Mouse (Mus musculus) limb, embryonic 10.5 days (tissue): ENCODE measurements around the gene Lrp8. TPM values are rescaled to one million over a fixed set of nuclear protein-coding genes. Genes with fewer than 3 reads are reported as not detected.
A peak's percentile ranks its signal among the peaks of the same experiment; 100 is the strongest.

Source experiments
- DNase-seq: peaks from one replicate; pipeline ENCODE4 v3.0.0-alpha.2; 2017; ENCODE audit warnings: low spot score
- H3K27ac ChIP-seq: fragments of 300-500 bp; sonication (generic); 2 replicates; pipeline ENCODE4 v1.5.1; 2016; ENCODE audit warnings: mild to moderate bottlenecking
- H3K27me3 ChIP-seq: fragments of 300-500 bp; sonication (generic); 2 replicates; pipeline ENCODE4 v1.6.1; 2016; ENCODE audit warnings: low read depth, mild to moderate bottlenecking; ENCODE audit not compliant: poor library complexity, severe bottlenecking
- H3K36me3 ChIP-seq: fragments of 300-500 bp; sonication (generic); 2 replicates; pipeline ENCODE4 v1.6.1; 2016; ENCODE audit warnings: mild to moderate bottlenecking, moderate library complexity
- H3K4me1 ChIP-seq: fragments of 300-500 bp; sonication (generic); 2 replicates; pipeline ENCODE4 v1.6.1; 2016
- H3K4me3 ChIP-seq: fragments of 300-500 bp; sonication (generic); 2 replicates; pipeline ENCODE4 v1.5.1; 2016; ENCODE audit warnings: mild to moderate bottlenecking, moderate library complexity
- H3K9me3 ChIP-seq: fragments of 300-500 bp; sonication (generic); replicated peaks from 2 replicates; pipeline ENCODE4 v1.6.1; 2016; ENCODE audit warnings: mild to moderate bottlenecking
- WGBS: fragments of 180-500 bp; shearing (Covaris S2); methylation state at CpG from one replicate; pipeline ENCODE4 v1.1.7; 2016; 5-methylcytosine and 5-hydroxymethylcytosine counted together
- polyA plus RNA-seq: library from polyadenylated mRNA; unstranded; fragments of >200 nt; fragmentation: Nextera tagmentation; extraction: Ambion mirVana; gene quantifications from 2 replicates; pipeline ENCODE4 v1.2.1, GENCODE M21; 2016

The Lrp8 gene
- polyA plus RNA-seq, 1 experiment from 2014 or later = 7.9 TPM

GRCm38 (mm10) chr4:107834643-107835314 is 32.7 kb downstream of the Lrp8 start:
- no peak overlapping the region for H3K4me3 ChIP-seq
- DNase-seq = no peak
- no peak overlapping the region for H3K27ac ChIP-seq
- no peaks in the 10 kb centered on the region for H3K9me3 ChIP-seq
- WGBS = 67% methylated on average over 22 of the region's 22 CpGs
- H3K4me1 ChIP-seq = peaks cover 28% of the 10 kb centered on the region
- no peaks in the 10 kb centered on the region for H3K27me3 ChIP-seq
- peaks cover 20% of the 10 kb centered on the region for H3K36me3 ChIP-seq

- Histone ChIP-seq H3K4me1 (peaks cover 23% of the 10 kb centered on the region), H3K4me3 (no peak overlapping the region), H3K9me3 (no peaks in the 10 kb centered on the region), H3K36me3 (peaks cover 20% of the 10 kb centered on the region), H3K27me3 (no peaks in the 10 kb centered on the region), H3K27ac (0 out of 2 replicates have a peak overlapping the region, but pooled peaks have one; percentile 12)
- 64% methylated on average over 5 of the region's 5 CpGs for WGBS
- DNase-seq = no peak
These were observed 33.4 kb downstream of the Lrp8 start for GRCm38 (mm10) chr4:107835508-107835909.

DNA sequence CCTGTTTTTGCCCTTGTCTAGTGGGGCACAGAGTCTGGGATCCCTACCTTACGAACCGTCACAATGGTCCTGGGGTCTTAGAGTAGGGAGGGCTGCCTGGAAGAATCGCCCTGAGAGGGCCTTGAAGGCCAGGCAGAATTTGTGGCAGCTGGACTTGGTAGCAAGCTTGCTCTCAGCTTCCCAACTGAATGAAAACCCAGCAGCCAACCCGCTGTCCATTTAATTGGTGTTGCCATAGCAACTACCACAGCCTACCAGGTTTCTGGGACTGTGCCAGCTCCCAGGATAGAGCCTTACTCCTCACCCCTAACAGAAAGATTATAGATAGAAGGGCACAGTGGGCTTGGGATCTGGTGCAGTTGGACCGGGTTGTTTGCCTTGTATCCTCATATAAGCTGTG is 34.7 kb downstream of the Lrp8 start:
- Histone ChIP-seq H3K36me3 (peaks cover 20% of the 10 kb centered on the region), H3K9me3 (no peaks in the 10 kb centered on the region), H3K27me3 (no peaks in the 10 kb centered on the region), H3K4me3 (no peak overlapping the region), H3K27ac (no peak overlapping the region), H3K4me1 (peaks cover 14% of the 10 kb centered on the region; the same call in 1 of the 2 replicates)
- WGBS = 86% methylated on average over 5 of the region's 5 CpGs
- DNase-seq = no peak

DNA sequence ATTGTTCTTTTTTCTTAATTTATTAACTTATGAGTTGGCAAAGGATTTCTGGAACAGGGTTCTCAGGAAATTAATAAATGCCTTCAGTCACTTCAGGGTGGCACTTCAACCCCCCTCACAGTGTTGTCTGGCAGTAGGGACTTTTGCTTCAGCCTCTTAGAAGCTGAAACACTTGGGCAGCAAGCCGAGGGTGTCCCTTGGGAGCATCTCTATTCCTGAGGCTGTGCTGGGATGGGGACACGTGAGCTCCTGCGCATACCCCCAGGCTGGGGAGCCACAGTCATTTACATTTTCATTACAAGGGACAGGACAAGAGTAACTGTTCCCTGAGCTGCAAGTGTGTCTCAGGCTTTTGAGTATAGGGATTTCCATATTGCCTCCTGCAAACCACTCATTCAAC is 35.8 kb downstream of the Lrp8 start:
- Histone ChIP-seq H3K4me1 (peaks cover 14% of the 10 kb centered on the region; the same call in 1 of the 2 replicates), H3K9me3 (no peaks in the 10 kb centered on the region), H3K27me3 (no peaks in the 10 kb centered on the region), H3K27ac (no peak overlapping the region), H3K4me3 (no peak overlapping the region), H3K36me3 (peaks cover 20% of the 10 kb centered on the region)
- 79% methylated on average over 3 of the region's 3 CpGs for WGBS
- no peak for DNase-seq

- 89% methylated on average over 8 of the region's 8 CpGs for WGBS
- no peak overlapping the region for H3K27ac ChIP-seq
- peaks cover 10% of the 10 kb centered on the region for H3K4me1 ChIP-seq
- H3K36me3 ChIP-seq = peaks cover 13% of the 10 kb centered on the region
- no peaks in the 10 kb centered on the region for H3K9me3 ChIP-seq
- no peak for DNase-seq
- peaks cover 28% of the 10 kb centered on the region for H3K27me3 ChIP-seq
- no peak overlapping the region for H3K4me3 ChIP-seq
These were observed 41.6 kb downstream of the Lrp8 start for GRCm38 (mm10) chr4:107843687-107844086.

GRCm38 (mm10) chr4:107844971-107845370 is 42.9 kb downstream of the Lrp8 start:
- Histone ChIP-seq H3K4me1 (peaks cover 10% of the 10 kb centered on the region), H3K4me3 (no peak overlapping the region), H3K9me3 (no peaks in the 10 kb centered on the region), H3K27me3 (peaks cover 28% of the 10 kb centered on the region), H3K27ac (no peak overlapping the region), H3K36me3 (peaks cover 13% of the 10 kb centered on the region)
- WGBS = 6% methylated on average over 10 of the region's 10 CpGs
- DNase-seq = peak; percentile 92

DNA sequence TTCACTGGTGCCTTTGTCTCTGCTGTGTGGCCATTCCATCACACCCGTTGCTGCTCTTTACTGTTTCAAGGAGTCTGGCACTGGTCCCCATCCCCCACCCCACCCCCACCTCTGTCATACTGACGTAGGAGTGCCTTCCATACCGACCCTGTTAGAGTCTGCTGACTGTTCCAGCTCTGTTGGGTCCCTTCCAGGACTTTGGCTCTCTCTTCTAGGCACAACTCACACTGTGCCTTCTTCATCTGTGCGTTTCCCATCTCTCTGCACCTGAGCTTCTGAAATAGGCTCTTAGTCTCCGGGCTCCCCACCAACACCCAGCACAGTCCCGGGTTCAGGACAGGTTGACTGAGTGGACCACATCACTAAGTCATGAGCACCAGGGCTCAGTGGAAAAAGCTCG is 44.7 kb downstream of the Lrp8 start:
- Histone ChIP-seq H3K4me3 (no peak overlapping the region), H3K9me3 (no peaks in the 10 kb centered on the region), H3K27ac (no peak overlapping the region), H3K27me3 (peaks cover 28% of the 10 kb centered on the region), H3K36me3 (peaks cover 17% of the 10 kb centered on the region), H3K4me1 (peaks cover 14% of the 10 kb centered on the region)
- 73% methylated on average over 7 of the region's 7 CpGs for WGBS
- DNase-seq = no peak

DNA sequence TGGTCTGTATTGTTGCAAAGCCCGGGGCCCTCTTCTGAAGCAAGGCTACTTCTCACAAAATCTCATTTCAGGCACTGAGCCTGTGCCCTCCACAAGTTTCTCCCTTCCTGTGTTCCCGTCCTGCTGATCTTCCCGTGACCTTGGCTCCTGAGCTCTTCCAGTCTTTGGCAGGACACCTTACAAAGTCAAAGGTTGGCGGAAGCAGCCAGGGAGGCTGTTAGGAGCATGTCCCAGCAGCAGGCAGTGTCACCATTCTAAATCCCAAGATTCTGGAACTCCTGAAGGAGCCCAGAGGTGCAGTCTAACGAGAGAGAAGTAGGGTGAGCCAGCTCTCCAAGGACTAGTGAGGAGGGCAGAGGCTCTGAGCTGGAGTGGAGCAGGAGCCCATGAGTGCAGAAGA is 46.5 kb downstream of the Lrp8 start:
- no peak for DNase-seq
- peaks cover 28% of the 10 kb centered on the region for H3K27me3 ChIP-seq
- H3K27ac ChIP-seq = no peak overlapping the region
- H3K4me1 ChIP-seq = peaks cover 14% of the 10 kb centered on the region
- H3K36me3 ChIP-seq = peaks cover 13% of the 10 kb centered on the region
- H3K4me3 ChIP-seq = no peak overlapping the region
- WGBS = 88% methylated on average over 5 of the region's 5 CpGs
- no peaks in the 10 kb centered on the region for H3K9me3 ChIP-seq

DNA sequence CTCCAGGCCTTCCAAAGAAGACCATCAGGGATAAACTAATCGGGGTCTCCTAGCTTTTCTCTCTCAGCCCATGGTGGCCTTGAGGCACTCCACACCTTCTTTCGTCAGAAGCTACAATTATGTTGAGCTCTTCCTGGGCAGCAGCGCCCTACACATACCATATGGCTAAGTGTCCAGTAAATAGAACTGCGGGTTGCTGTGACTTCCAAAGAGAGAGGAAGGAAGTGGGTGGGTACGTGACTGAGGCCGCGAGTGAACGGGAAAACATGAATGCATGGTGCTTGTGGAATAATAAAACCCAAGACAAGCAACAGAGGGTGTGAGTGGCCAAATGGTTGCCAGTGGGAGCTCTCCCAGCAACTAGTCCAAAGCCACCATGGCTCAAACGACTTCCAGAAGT is 47.6 kb downstream of the Lrp8 start:
- Histone ChIP-seq H3K36me3 (peaks cover 21% of the 10 kb centered on the region), H3K4me1 (peaks cover 14% of the 10 kb centered on the region), H3K4me3 (no peak overlapping the region), H3K27me3 (peaks cover 28% of the 10 kb centered on the region), H3K9me3 (no peaks in the 10 kb centered on the region), H3K27ac (no peak overlapping the region)
- DNase-seq = no peak
- WGBS = 81% methylated on average over 9 of the region's 9 CpGs

DNA sequence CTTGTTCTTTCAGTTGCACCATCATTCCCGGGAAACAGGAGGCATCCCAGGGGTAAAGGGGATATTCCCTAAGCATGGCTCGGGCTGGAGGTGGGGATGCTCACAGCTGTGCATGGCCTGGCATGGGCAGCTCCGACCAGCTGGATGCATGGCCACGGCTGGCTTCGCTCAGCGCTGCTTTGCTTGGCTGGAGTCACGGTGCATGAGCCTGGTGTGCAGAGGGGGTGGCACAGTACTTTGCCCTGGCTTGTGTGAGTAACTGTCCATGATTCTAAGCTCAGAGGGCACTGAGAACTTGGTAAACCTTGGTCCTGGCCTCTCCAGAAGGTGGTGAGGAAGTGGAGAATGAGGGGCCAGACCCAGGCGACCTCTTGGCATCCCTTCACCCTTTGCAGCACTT is 48.0 kb downstream of the Lrp8 start:
- H3K27ac ChIP-seq = no peak overlapping the region
- peaks cover 25% of the 10 kb centered on the region for H3K36me3 ChIP-seq
- DNase-seq = no peak
- H3K27me3 ChIP-seq = peaks cover 27% of the 10 kb centered on the region
- 85% methylated on average over 8 of the region's 8 CpGs for WGBS
- peaks cover 13% of the 10 kb centered on the region for H3K4me1 ChIP-seq
- H3K4me3 ChIP-seq = no peak overlapping the region
- H3K9me3 ChIP-seq = no peaks in the 10 kb centered on the region

DNA sequence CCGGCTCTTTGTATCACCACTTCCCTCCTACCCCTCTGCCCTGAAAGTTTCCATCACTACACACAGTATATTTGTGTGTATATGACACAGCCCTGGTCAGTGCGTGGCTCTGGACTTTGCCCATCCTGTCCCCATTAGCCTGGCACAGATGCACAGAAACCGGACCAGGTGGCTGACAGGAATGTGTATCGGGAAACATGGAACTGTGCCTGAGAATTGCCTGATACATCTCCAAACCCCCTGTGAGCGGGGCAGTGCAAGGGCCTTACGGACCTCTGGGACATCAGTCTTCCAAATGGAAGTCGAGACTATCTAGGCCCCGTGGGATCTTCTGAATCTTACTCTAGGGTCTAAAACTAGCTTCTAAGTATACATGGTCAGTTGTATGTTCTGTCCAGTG is 51.3 kb downstream of the Lrp8 start:
- 95% methylated on average over 8 of the region's 8 CpGs for WGBS
- peaks cover 4% of the 10 kb centered on the region for H3K4me1 ChIP-seq
- no peak for DNase-seq
- H3K9me3 ChIP-seq = no peaks in the 10 kb centered on the region
- no peaks in the 10 kb centered on the region for H3K27me3 ChIP-seq
- no peak overlapping the region for H3K4me3 ChIP-seq
- H3K27ac ChIP-seq = no peak overlapping the region
- peaks cover 42% of the 10 kb centered on the region for H3K36me3 ChIP-seq

DNA sequence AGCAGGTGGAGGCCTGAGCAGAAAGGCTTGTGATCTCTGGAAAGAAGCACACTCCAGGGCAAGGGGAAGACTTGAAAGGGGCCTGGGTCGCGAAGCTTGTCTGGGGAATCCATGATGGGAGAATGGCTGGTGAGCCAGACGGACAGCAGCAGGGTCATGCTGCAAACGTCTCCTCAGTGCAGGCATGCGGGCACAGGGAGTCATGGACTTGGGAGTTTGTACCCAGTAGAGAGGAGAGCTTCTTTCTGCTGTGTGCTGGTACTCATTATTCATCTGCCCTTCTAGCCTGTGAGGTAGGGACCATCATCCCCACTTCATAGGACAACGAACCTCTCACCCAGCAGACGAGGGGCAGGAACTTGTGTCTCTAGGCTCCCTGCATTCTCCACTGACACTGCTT is 51.8 kb downstream of the Lrp8 start:
- Histone ChIP-seq H3K4me1 (peaks cover 4% of the 10 kb centered on the region; the same call in 1 of the 2 replicates), H3K27me3 (no peaks in the 10 kb centered on the region), H3K9me3 (no peaks in the 10 kb centered on the region), H3K4me3 (no peak overlapping the region), H3K36me3 (peaks cover 47% of the 10 kb centered on the region), H3K27ac (no peak overlapping the region)
- no peak for DNase-seq
- WGBS = 85% methylated on average over 7 of the region's 7 CpGs

- Histone ChIP-seq H3K9me3 (no peaks in the 10 kb centered on the region), H3K4me3 (no peak overlapping the region), H3K27ac (no peak overlapping the region), H3K36me3 (peaks cover 70% of the 10 kb centered on the region), H3K4me1 (no peaks in the 10 kb centered on the region), H3K27me3 (no peaks in the 10 kb centered on the region)
- no peak for DNase-seq
- 85% methylated on average over 11 of the region's 11 CpGs for WGBS
These were observed 55.1 kb downstream of the Lrp8 start for GRCm38 (mm10) chr4:107856958-107857686.
